Mouse (Mus musculus) brain, embryonic 14.5 days (tissue): ENCODE data around the gene Pex16. TPM values are rescaled to one million over a fixed set of nuclear protein-coding genes. Genes with fewer than 3 reads are reported as not detected.
A peak's percentile ranks its signal among the peaks of the same experiment; 100 is the strongest.

Experiments
- DNase-seq: peaks from one replicate; pipeline ENCODE4 v3.0.0-alpha.2; 2011; ENCODE audit warnings: low read depth
- CTCF ChIP-seq: fragments of 200-500 bp; IDR thresholded peaks from 2 replicates; pipeline ENCODE4 v1.5.1; 2012; ENCODE audit warnings: inconsistent platforms, mild to moderate bottlenecking, moderate library complexity, borderline replicate concordance; ENCODE audit not compliant: insufficient read depth, insufficient read length; ENCODE audit errors: extremely low read depth
- POLR2A ChIP-seq: fragments of 200-500 bp; IDR thresholded peaks from 2 replicates; pipeline ENCODE4 v1.6.1; 2012; ENCODE audit warnings: mild to moderate bottlenecking, inconsistent platforms, borderline replicate concordance; ENCODE audit not compliant: poor library complexity, insufficient read depth, insufficient read length, severe bottlenecking; ENCODE audit errors: extremely low read depth
- polyA plus RNA-seq: library from polyadenylated mRNA; depleted of rRNA; stranded (reverse); fragments of >200 nt; gene quantifications from 2 replicates; pipeline ENCODE4 v1.2.3, GENCODE M21; 2012; rRNA removed

Gene Pex16
- 37.1 and 47.1 TPM in 2 replicates for polyA plus RNA-seq

GRCm38 (mm10) chr2:92374514-92374913 is at the start of gene Pex16, which contains the start of gene Large2:
Gene Pex16, plus strand, starts transcription at chr2:92374676.
Gene Large2, minus strand, starts transcription at chr2:92374869.
- no peak for TF ChIP-seq POLR2A
- TF ChIP-seq CTCF, result no peak
- peak; percentile 83 for DNase-seq

DNA sequence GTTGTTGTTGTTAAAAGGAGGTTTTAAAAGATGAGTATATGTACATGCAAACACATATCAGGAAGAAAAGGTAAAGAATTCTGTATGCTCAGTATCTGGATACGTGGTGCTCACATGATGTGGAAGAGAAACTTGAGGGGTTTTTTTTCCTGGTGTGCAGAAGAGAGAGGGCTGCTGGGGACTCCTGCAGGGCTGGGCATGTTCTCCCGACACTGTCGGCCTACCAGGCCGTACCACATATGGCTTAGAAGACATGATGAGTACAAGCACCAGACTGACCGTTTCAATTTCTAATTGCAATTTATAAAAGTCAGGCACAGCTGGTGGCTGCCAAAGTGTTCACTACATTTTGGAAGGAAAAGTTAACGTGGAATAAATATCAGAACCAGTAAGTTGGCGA is 48.8 kb upstream of the Pex16 start:
- DNase-seq, result no peak
- TF ChIP-seq CTCF (no peak), POLR2A (no peak)

DNA sequence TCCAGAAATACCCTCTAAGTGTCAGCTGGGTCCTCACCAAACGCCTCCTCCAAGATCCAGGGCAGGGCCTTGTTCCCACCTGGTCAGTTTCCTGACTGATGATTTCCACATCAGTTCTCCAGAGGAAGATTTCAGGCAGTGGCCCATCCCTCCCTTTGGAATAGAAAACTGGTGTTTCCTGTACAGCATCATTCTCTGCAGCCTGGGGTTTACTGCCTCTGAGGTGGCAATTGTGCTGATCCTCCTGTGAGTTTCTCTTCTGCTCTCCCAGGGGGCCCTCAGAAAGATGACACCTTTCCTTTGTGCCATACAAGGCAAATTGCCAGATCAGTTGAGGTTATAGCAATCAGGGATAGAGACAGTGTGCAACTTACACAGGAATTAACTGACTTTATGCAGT is 48.3 kb upstream of the Pex16 start:
- TF ChIP-seq CTCF, result no peak
- no peak for TF ChIP-seq POLR2A

DNA sequence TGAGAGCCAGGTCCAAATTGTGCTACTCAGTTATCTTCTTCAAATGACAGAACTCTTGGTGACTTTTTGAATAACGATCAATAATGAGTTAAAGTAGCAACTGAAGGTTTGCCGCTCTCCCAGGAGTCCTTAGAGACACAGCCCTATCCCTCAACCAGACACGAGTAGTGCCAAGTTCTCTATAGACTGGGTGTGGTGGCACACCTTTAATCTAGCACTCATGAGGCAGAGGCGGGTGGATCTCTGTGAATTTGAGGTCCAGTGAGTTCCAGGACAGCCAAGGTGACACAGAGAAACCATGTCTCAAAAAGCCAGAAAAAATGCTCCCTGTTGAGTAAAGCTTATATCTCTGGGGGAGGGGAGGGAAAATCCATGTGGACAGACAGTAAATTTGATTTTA is 46.9 kb upstream of the Pex16 start:
- DNase-seq, result no peak
- TF ChIP-seq CTCF, result no peak
- no peak for TF ChIP-seq POLR2A

More for the DNA sequence above, 48.3 kb upstream of the Pex16 start:
- no peak for DNase-seq

DNA sequence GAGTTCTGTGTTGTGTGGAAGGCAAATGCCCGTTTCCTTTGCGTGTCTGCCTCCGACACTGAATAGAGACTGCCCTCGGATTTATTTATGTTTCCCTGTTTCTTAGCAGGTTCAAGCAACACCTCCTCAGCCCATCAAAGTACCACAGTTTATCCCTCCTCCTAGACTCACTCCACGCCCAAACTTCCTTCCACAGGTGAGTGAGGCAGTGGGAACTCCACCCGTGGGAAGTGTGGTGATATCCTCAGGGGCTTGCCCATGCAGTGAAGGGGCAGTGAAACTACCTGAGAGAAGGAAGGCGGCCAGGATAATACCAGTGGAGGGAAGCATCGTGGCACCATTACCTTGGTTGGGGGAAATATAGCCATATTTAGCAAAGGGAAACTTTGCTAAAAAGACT is 46.3 kb upstream of the Pex16 start:
- DNase-seq, result no peak
- TF ChIP-seq CTCF, result no peak

DNA sequence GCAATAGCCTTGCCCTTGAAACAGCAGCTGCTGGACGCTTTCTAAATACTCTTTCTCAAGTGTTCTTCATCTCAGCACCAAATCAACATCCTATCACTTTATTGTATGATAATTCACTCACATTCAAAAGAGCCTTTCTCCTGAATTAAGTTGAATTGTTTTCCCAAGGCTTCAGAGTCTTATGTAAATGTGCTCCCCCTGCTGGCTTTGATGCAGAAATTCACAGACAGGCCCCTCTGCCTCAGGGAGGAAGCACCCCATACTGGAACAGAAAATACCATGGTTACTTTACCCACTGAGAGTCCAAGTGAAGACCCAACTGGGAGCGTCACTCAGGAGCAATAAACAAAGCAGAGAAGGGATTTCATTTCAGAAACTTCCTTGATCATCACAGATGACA is 43.6 kb upstream of the Pex16 start:
- no peak for TF ChIP-seq POLR2A
- TF ChIP-seq CTCF, result peak; percentile 67; the same call in 1 of the 2 replicates
- DNase-seq, result peak; percentile 75

- DNase-seq, result peak; percentile 78
- TF ChIP-seq POLR2A, result no peak
- TF ChIP-seq CTCF, result peak; percentile 46
These were observed 43.1 kb upstream of the Pex16 start for GRCm38 (mm10) chr2:92331410-92331809.

DNA sequence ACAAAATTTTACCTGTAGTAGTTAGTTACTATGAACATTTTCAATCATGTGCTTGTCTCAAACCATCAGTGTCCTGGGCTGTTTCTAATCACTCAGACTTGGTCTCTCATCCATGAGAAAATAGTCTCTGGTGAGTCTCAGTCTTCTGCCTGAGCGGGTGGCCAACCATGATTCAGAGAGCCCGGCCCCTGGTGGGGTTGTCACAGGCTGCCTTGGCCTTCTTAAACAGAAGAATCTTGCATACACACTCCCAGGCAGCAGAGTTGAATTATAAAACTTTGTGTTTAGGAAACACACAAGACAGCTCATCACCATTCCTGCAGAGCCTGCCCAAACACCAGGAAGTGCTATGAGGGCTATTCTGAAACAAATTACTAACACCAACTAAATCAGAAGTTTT is 42.6 kb upstream of the Pex16 start:
- DNase-seq, result no peak
- TF ChIP-seq CTCF (no peak), POLR2A (no peak)

- DNase-seq, result no peak
- TF ChIP-seq POLR2A, result no peak
- TF ChIP-seq CTCF, result no peak
These were observed 32.1 kb upstream of the Pex16 start for GRCm38 (mm10) chr2:92342418-92342817.

GRCm38 (mm10) chr2:92347191-92347590 is 27.3 kb upstream of the Pex16 start:
- TF ChIP-seq POLR2A (no peak), CTCF (no peak)
- no peak for DNase-seq

DNA sequence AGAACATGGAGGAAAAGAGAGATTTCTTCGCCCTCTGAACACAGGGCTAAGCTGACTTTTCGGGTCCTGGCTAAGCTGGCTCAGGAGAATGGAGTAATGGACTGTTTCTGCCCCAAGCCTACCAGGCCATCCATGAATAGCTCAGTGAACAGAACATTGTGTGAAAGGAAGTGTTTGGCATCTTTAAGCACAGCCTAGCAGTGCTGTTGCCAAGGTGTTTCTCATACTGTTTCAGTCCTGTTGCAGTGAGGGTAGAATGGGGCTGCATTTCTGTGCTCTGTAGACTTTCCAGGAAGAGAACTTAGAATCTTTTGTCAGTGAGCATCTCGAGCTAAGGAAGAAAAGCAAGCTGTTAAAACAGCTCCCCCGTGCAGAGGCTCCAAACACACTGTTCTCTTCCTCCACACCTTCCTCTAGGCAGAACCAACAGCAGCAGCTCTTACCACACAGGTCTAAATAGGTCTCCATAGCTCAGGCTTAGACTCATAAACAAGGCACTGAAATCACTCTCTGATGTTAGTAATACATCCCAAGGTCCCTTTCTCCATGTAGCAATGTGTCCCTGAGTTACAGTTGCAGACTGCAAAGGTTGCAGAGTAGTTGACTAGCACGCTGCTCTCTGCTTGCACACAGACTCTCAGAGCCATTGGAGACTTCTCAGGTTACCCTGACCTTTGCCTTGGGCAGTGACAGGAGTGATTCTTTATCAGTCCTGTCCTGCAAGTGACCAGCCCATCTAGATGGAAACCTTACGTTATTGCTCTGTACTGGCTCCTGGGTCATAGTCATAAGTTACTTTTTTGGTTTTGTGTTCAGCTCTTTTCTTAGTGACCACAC is 24.7 kb upstream of the Pex16 start:
- no peak for DNase-seq
- no peak for TF ChIP-seq CTCF
- TF ChIP-seq POLR2A, result no peak

- DNase-seq, result no peak
- TF ChIP-seq POLR2A, result no peak
- TF ChIP-seq CTCF, result no peak
These were observed 23.8 kb upstream of the Pex16 start for GRCm38 (mm10) chr2:92350686-92351085.
